Mouse (Mus musculus): ENCODE data around the gene Fam129c.

DNA sequence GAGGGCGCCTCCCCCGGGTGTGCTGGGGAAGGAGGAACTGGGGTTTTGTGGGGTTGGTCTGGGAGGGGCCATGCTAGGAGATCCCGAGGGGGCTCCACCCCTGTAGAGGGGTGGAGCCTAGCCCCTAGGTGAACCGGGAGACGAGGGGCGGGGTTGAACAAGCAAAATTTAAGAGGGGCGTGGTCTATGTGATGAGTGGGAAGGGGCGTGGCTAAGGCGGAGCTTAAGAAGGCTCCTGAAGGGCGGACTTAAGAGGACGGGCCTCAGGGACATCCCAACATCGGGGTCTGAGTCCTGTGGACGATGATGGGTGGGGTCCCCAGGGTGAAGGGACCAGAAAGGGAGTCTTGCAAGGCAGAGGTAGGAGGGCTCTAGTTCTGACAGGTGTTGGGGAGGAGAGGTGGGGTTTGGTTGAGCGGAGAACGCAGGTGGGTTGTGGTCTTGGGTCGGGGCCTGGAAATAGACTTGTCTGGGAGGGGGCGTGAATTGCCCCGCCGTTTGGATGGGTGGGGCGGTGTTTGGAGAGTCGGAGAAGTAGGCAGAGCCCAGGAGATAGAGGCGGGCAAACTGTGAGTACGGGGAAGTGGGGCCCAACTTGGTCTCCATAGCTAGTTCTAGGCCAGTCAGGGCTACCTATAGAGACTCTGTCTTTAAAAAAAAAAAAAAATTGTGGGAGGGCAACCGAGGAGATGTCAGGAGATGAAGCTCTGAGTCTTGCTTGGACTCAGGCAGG, 38.3 kb upstream of the Fam129c start:
- TF ChIP-seq CTCF (IDR thresholded peaks at IDR 0.05; ENCODE audit: borderline replicate concordance, control insufficient read depth, extremely low read depth, insufficient read depth, low read length, poor library complexity) (peak; percentile 56; the same call in 1 of the 2 replicates), POLR2A (IDR thresholded peaks at IDR 0.05; ENCODE audit: control insufficient read depth, extremely low read depth, insufficient read depth, low read length, poor library complexity) (0 out of 2 replicates have a peak, but pooled peaks have one; percentile 43)
